Mouse (Mus musculus): ENCODE results near the gene Tgfbi. TPM values are rescaled to one million over a fixed set of nuclear protein-coding genes. Genes with fewer than 3 reads are reported as not detected.

Gene Tgfbi
- polyA plus RNA-seq, 1 experiment from 2014 or later: 37.7 TPM

GRCm38 (mm10) chr13:56588454-56589117 is 20.7 kb upstream of the Tgfbi start:
- H3K27ac ChIP-seq (replicated peaks in 1 of 2; ENCODE audit: control insufficient read depth in 1 of 2, insufficient read depth in 1 of 2, low read depth in 2 of 2, low read length in 2 of 2): no peak overlapping the region
- H3K4me1 ChIP-seq (ENCODE audit: control insufficient read depth in 2 of 2, insufficient read depth in 2 of 2, low read length in 2 of 2): peaks cover 25 to 37% of the 10 kb centered on the region in 2 experiments
- H3K4me3 ChIP-seq (ENCODE audit: control insufficient read depth in 1 of 2, insufficient read depth in 1 of 2, low read depth in 1 of 2, low read length in 2 of 2): no peak overlapping the region
- H3K27me3 ChIP-seq (ENCODE audit: control insufficient read depth, insufficient read depth, low read length): no peaks in the 10 kb centered on the region
- H3K9ac ChIP-seq (ENCODE audit: low read length): 0 out of 2 replicates have a peak overlapping the region, but pooled peaks have one; percentile 17
- H3K9me3 ChIP-seq (ENCODE audit: control insufficient read depth, low read length): no peaks in the 10 kb centered on the region
- no peak for ATAC-seq (ENCODE audit: insufficient number of reproducible peaks, insufficient read depth, low FRiP score, low read depth)
- H3K4me2 ChIP-seq (ENCODE audit: low read length): no peak overlapping the region
- no peaks in the 10 kb centered on the region for H3K36me3 ChIP-seq (ENCODE audit: control insufficient read depth, insufficient read depth, low read length)
- WGBS: 70% methylated on average over 14 of the region's 14 CpGs

- H3K36me3 ChIP-seq (ENCODE audit: control insufficient read depth, insufficient read depth, low read length): no peaks in the 10 kb centered on the region
- peak overlapping the region; percentile 12 to 47; a peak in 1 of 4 replicates for H3K27ac ChIP-seq (replicated peaks in 1 of 2; ENCODE audit: control insufficient read depth in 1 of 2, insufficient read depth in 1 of 2, low read depth in 2 of 2, low read length in 2 of 2)
- peaks cover 40 to 53% of the 10 kb centered on the region in 2 experiments for H3K4me1 ChIP-seq (ENCODE audit: control insufficient read depth in 2 of 2, insufficient read depth in 2 of 2, low read length in 2 of 2)
- WGBS: 55% methylated on average over 5 of the region's 5 CpGs
- no peak for ATAC-seq (ENCODE audit: insufficient number of reproducible peaks, insufficient read depth, low FRiP score, low read depth)
- H3K9ac ChIP-seq (ENCODE audit: low read length): no peak overlapping the region
- H3K27me3 ChIP-seq (ENCODE audit: control insufficient read depth, insufficient read depth, low read length): no peaks in the 10 kb centered on the region
- peak overlapping the region; percentile 18; the same call in 1 of the 2 replicates for H3K4me2 ChIP-seq (ENCODE audit: low read length)
- H3K4me3 ChIP-seq (ENCODE audit: control insufficient read depth in 1 of 2, insufficient read depth in 1 of 2, low read depth in 1 of 2, low read length in 2 of 2): no peak overlapping the region
- H3K9me3 ChIP-seq (ENCODE audit: control insufficient read depth, low read length): no peaks in the 10 kb centered on the region
These were observed 19.1 kb upstream of the Tgfbi start for GRCm38 (mm10) chr13:56590202-56590601.

GRCm38 (mm10) chr13:56591191-56591590 is 18.1 kb upstream of the Tgfbi start:
- WGBS: 91% methylated on average over 8 of the region's 8 CpGs
- H3K9ac ChIP-seq (ENCODE audit: low read length): no peak overlapping the region
- H3K4me2 ChIP-seq (ENCODE audit: low read length): no peak overlapping the region
- no peaks in the 10 kb centered on the region for H3K9me3 ChIP-seq (ENCODE audit: control insufficient read depth, low read length)
- no peaks in the 10 kb centered on the region for H3K27me3 ChIP-seq (ENCODE audit: control insufficient read depth, insufficient read depth, low read length)
- peaks cover 46 to 61% of the 10 kb centered on the region in 2 experiments for H3K4me1 ChIP-seq (ENCODE audit: control insufficient read depth in 2 of 2, insufficient read depth in 2 of 2, low read length in 2 of 2)
- ATAC-seq (ENCODE audit: insufficient number of reproducible peaks, insufficient read depth, low FRiP score, low read depth): no peak
- H3K27ac ChIP-seq (replicated peaks in 1 of 2; ENCODE audit: control insufficient read depth in 1 of 2, insufficient read depth in 1 of 2, low read depth in 2 of 2, low read length in 2 of 2): no peak overlapping the region
- no peak overlapping the region for H3K4me3 ChIP-seq (ENCODE audit: control insufficient read depth in 1 of 2, insufficient read depth in 1 of 2, low read depth in 1 of 2, low read length in 2 of 2)
- H3K36me3 ChIP-seq (ENCODE audit: control insufficient read depth, insufficient read depth, low read length): no peaks in the 10 kb centered on the region

- Histone ChIP-seq H3K4me3 (ENCODE audit: control insufficient read depth in 1 of 2, insufficient read depth in 1 of 2, low read depth in 1 of 2, low read length in 2 of 2) (no peak overlapping the region), H3K4me1 (ENCODE audit: control insufficient read depth in 2 of 2, insufficient read depth in 2 of 2, low read length in 2 of 2) (peaks cover 51 to 69% of the 10 kb centered on the region in 2 experiments), H3K27me3 (ENCODE audit: control insufficient read depth, insufficient read depth, low read length) (no peaks in the 10 kb centered on the region), H3K27ac (replicated peaks in 1 of 2; ENCODE audit: control insufficient read depth in 1 of 2, insufficient read depth in 1 of 2, low read depth in 2 of 2, low read length in 2 of 2) (no peak overlapping the region), H3K9me3 (ENCODE audit: control insufficient read depth, low read length) (no peaks in the 10 kb centered on the region), H3K9ac (ENCODE audit: low read length) (no peak overlapping the region), H3K4me2 (ENCODE audit: low read length) (no peak overlapping the region), H3K36me3 (ENCODE audit: control insufficient read depth, insufficient read depth, low read length) (no peaks in the 10 kb centered on the region)
- no peak for ATAC-seq (ENCODE audit: insufficient number of reproducible peaks, insufficient read depth, low FRiP score, low read depth)
- WGBS: 49% methylated on average over 2 of the region's 2 CpGs
These were observed 17.4 kb upstream of the Tgfbi start for GRCm38 (mm10) chr13:56591939-56592338.

GRCm38 (mm10) chr13:56593196-56593595 is 16.1 kb upstream of the Tgfbi start:
- Histone ChIP-seq H3K9me3 (ENCODE audit: control insufficient read depth, low read length) (no peaks in the 10 kb centered on the region), H3K27me3 (ENCODE audit: control insufficient read depth, insufficient read depth, low read length) (no peaks in the 10 kb centered on the region), H3K4me1 (ENCODE audit: control insufficient read depth in 2 of 2, insufficient read depth in 2 of 2, low read length in 2 of 2) (peaks cover 61 to 80% of the 10 kb centered on the region in 2 experiments), H3K27ac (replicated peaks in 1 of 2; ENCODE audit: control insufficient read depth in 1 of 2, insufficient read depth in 1 of 2, low read depth in 2 of 2, low read length in 2 of 2) (peak overlapping the region in 1 of 2 experiments; percentile 68; a peak in 1 of 4 replicates), H3K36me3 (ENCODE audit: control insufficient read depth, insufficient read depth, low read length) (no peaks in the 10 kb centered on the region), H3K4me2 (ENCODE audit: low read length) (no peak overlapping the region), H3K4me3 (ENCODE audit: control insufficient read depth in 1 of 2, insufficient read depth in 1 of 2, low read depth in 1 of 2, low read length in 2 of 2) (no peak overlapping the region), H3K9ac (ENCODE audit: low read length) (no peak overlapping the region; the same call in 1 of the 2 replicates)
- ATAC-seq (ENCODE audit: insufficient number of reproducible peaks, insufficient read depth, low FRiP score, low read depth): no peak
- WGBS: 84% methylated on average over 5 of the region's 5 CpGs

GRCm38 (mm10) chr13:56593961-56594391 is 15.3 kb upstream of the Tgfbi start:
- peak overlapping the region; percentile 60 to 68 for H3K27ac ChIP-seq (replicated peaks in 1 of 2; ENCODE audit: control insufficient read depth in 1 of 2, insufficient read depth in 1 of 2, low read depth in 2 of 2, low read length in 2 of 2)
- no peak overlapping the region for H3K4me3 ChIP-seq (ENCODE audit: control insufficient read depth in 1 of 2, insufficient read depth in 1 of 2, low read depth in 1 of 2, low read length in 2 of 2)
- no peaks in the 10 kb centered on the region for H3K27me3 ChIP-seq (ENCODE audit: control insufficient read depth, insufficient read depth, low read length)
- peak overlapping the region; percentile 20 for H3K4me2 ChIP-seq (ENCODE audit: low read length)
- no peak overlapping the region for H3K9ac ChIP-seq (ENCODE audit: low read length)
- ATAC-seq (ENCODE audit: insufficient number of reproducible peaks, insufficient read depth, low FRiP score, low read depth): peak; percentile 74; the same call in 1 of the 2 replicates
- H3K9me3 ChIP-seq (ENCODE audit: control insufficient read depth, low read length): no peaks in the 10 kb centered on the region
- no peaks in the 10 kb centered on the region for H3K36me3 ChIP-seq (ENCODE audit: control insufficient read depth, insufficient read depth, low read length)
- peaks cover 57 to 80% of the 10 kb centered on the region in 2 experiments for H3K4me1 ChIP-seq (ENCODE audit: control insufficient read depth in 2 of 2, insufficient read depth in 2 of 2, low read length in 2 of 2)
- WGBS: 24% methylated on average over 7 of the region's 7 CpGs

- H3K4me2 ChIP-seq (ENCODE audit: low read length): no peak overlapping the region
- 46% methylated on average over 8 of the region's 8 CpGs for WGBS
- H3K27me3 ChIP-seq (ENCODE audit: control insufficient read depth, insufficient read depth, low read length): no peaks in the 10 kb centered on the region
- H3K36me3 ChIP-seq (ENCODE audit: control insufficient read depth, insufficient read depth, low read length): no peaks in the 10 kb centered on the region
- no peaks in the 10 kb centered on the region for H3K9me3 ChIP-seq (ENCODE audit: control insufficient read depth, low read length)
- no peak for ATAC-seq (ENCODE audit: insufficient number of reproducible peaks, insufficient read depth, low FRiP score, low read depth)
- 0 out of 4 replicates have a peak overlapping the region, but pooled peaks of 1 of the 2 experiments have one; percentile 31 for H3K27ac ChIP-seq (replicated peaks in 1 of 2; ENCODE audit: control insufficient read depth in 1 of 2, insufficient read depth in 1 of 2, low read depth in 2 of 2, low read length in 2 of 2)
- no peak overlapping the region for H3K4me3 ChIP-seq (ENCODE audit: control insufficient read depth in 1 of 2, insufficient read depth in 1 of 2, low read depth in 1 of 2, low read length in 2 of 2)
- H3K4me1 ChIP-seq (ENCODE audit: control insufficient read depth in 2 of 2, insufficient read depth in 2 of 2, low read length in 2 of 2): peaks cover 57 to 76% of the 10 kb centered on the region in 2 experiments
- H3K9ac ChIP-seq (ENCODE audit: low read length): peak overlapping the region; percentile 34; the same call in 1 of the 2 replicates
These were observed 14.1 kb upstream of the Tgfbi start for GRCm38 (mm10) chr13:56595246-56595645.
